Mouse (Mus musculus) left cerebral cortex, adult 2 months (tissue): Measurements from ENCODE around the gene Sigirr. TPM values are rescaled to one million over a fixed set of nuclear protein-coding genes. Genes with fewer than 3 reads are reported as not detected.

Experiments used
- DNase-seq, 2 experiments: peaks; one replicate each; pipeline ENCODE4 v3.0.0; 2021 to 2022; ENCODE audit warnings: low spot score in 2 of 2, mixed read lengths in 1 of 2; ENCODE audit errors: extremely low spot score in 1 of 2
- H3K27ac ChIP-seq: fragments of 200-600 bp; 2 replicates; pipeline ENCODE4 v1.8.1; 2022
- H3K4me3 ChIP-seq: fragments of 200-600 bp; 2 replicates; pipeline ENCODE4 v1.8.1; 2022
- CTCF ChIP-seq: fragments of 200-600 bp; IDR thresholded peaks from 2 replicates; pipeline ENCODE4 v1.8.1; 2022; ENCODE audit warnings: antibody characterized with exemption, mild to moderate bottlenecking, moderate library complexity
- intact Hi-C: fragments of 180-260 bp; cut with DNase I; formaldehyde crosslinking; loops from one replicate; pipeline ENCODE4 v1.15.1; 2025
- total RNA-seq, 2 experiments: library from RNA; stranded (reverse); gene quantifications; 2 replicates each; pipeline ENCODE4 v1.2.3; 2021

The Sigirr gene
- total RNA-seq, 2 experiments from 2014 or later = 1.7 to 3.4 TPM

GRCm38 (mm10) chr7:141070058-141070862, 30.1 kb downstream of the Sigirr start:
- intact Hi-C loops = loop anchor here (5.0 kb wide), 1 partner anchor 102 kb away; the partner anchor contains the start of gene Rnh1

GRCm38 (mm10) chr7:141068351-141068750, 32.0 kb downstream of the Sigirr start:
- no peak for TF ChIP-seq CTCF
- intact Hi-C loops = no loop called here
- H3K27ac ChIP-seq = no peak overlapping the region

More at GRCm38 (mm10) chr7:141070058-141070862, 30.1 kb downstream of the Sigirr start:
- Histone ChIP-seq H3K4me3 (peak overlapping the region; percentile 42), H3K27ac (peak overlapping the region; percentile 89)
- peak; percentile 79 for TF ChIP-seq CTCF
- DNase-seq = peak; percentile 74 to 81

GRCm38 (mm10) chr7:141064576-141064975, 35.8 kb downstream of the Sigirr start:
- Histone ChIP-seq H3K27ac (no peak overlapping the region), H3K4me3 (no peak overlapping the region)
- intact Hi-C loops = no loop called here
- DNase-seq = no peak
- TF ChIP-seq CTCF = no peak

More at GRCm38 (mm10) chr7:141068351-141068750, 32.0 kb downstream of the Sigirr start:
- DNase-seq = no peak
- no peak overlapping the region for H3K4me3 ChIP-seq

GRCm38 (mm10) chr7:141064175-141064574, 36.2 kb downstream of the Sigirr start:
- Histone ChIP-seq H3K4me3 (no peak overlapping the region), H3K27ac (no peak overlapping the region)
- intact Hi-C loops = no loop called here
- no peak for TF ChIP-seq CTCF
- no peak for DNase-seq

- DNase-seq = no peak
- intact Hi-C loops = no loop called here
- H3K27ac ChIP-seq = peak overlapping the region; percentile 3; the same call in 1 of the 2 replicates
- no peak overlapping the region for H3K4me3 ChIP-seq
- TF ChIP-seq CTCF = no peak
Measured at GRCm38 (mm10) chr7:141063353-141063752, 37.0 kb downstream of the Sigirr start.

GRCm38 (mm10) chr7:141062525-141062924, 37.8 kb downstream of the Sigirr start:
- intact Hi-C loops = no loop called here
- Histone ChIP-seq H3K27ac (peak overlapping the region; percentile 94; the same call in 1 of the 2 replicates), H3K4me3 (peak overlapping the region; percentile 84)
- no peak for DNase-seq
- no peak for TF ChIP-seq CTCF

GRCm38 (mm10) chr7:141061269-141061692, 39.1 kb downstream of the Sigirr start:
- Histone ChIP-seq H3K27ac (peak overlapping the region; percentile 94), H3K4me3 (peak overlapping the region; percentile 84)
- intact Hi-C loops = no loop called here
- DNase-seq = no peak
- no peak for TF ChIP-seq CTCF

GRCm38 (mm10) chr7:141060426-141061242, 39.7 kb downstream of the Sigirr start, which contains the start of gene B4galnt4:
TSS of gene B4galnt4 (plus strand) at chr7:141061104.
- peak; percentile 91 to 92 for DNase-seq
- Histone ChIP-seq H3K4me3 (peak within 1 kb of the TSS; percentile 84), H3K27ac (peak within 1 kb of the TSS; percentile 94)
- intact Hi-C loops = no loop called here
- TF ChIP-seq CTCF = no peak

GRCm38 (mm10) chr7:141059929-141060328, 40.4 kb downstream of the Sigirr start:
- Histone ChIP-seq H3K4me3 (peak overlapping the region; percentile 84), H3K27ac (peak overlapping the region; percentile 86)
- TF ChIP-seq CTCF = no peak
- no peak for DNase-seq
- intact Hi-C loops = no loop called here

- no peak for TF ChIP-seq CTCF
- Histone ChIP-seq H3K27ac (no peak overlapping the region), H3K4me3 (no peak overlapping the region)
- DNase-seq = no peak
- intact Hi-C loops = no loop called here
Measured at GRCm38 (mm10) chr7:141058601-141059341, 41.6 kb downstream of the Sigirr start.

- DNase-seq = no peak
- no peak overlapping the region for H3K4me3 ChIP-seq
- H3K27ac ChIP-seq = no peak overlapping the region
- TF ChIP-seq CTCF = no peak
- intact Hi-C loops = no loop called here
Measured at GRCm38 (mm10) chr7:141057541-141057940, 42.8 kb downstream of the Sigirr start.
